Mouse (Mus musculus) intestine, embryonic 14.5 days (tissue): Measurements from ENCODE around the gene Uhrf1bp1l. TPM values are rescaled to one million over a fixed set of nuclear protein-coding genes. Genes with fewer than 3 reads are reported as not detected.

Experiments used
- ATAC-seq: fragments of 200-750 bp; cut with Nextera tagmentation; replicated peaks from 2 replicates; pipeline ENCODE4 v1.8.0; 2017; ENCODE audit warnings: low read depth, moderate number of reproducible peaks, moderate TSS enrichment, moderate library complexity; ENCODE audit not compliant: low FRiP score, low TSS enrichment
- DNase-seq: peaks from one replicate; pipeline ENCODE4 v3.0.0-alpha.2; 2018; ENCODE audit warnings: low spot score
- H3K27ac ChIP-seq: fragments of 300-500 bp; sonication (generic); 2 replicates; pipeline ENCODE4 v1.5.1; 2014; ENCODE audit warnings: low read depth, mild to moderate bottlenecking, control low read depth
- H3K27me3 ChIP-seq: fragments of 300-500 bp; sonication (generic); replicated peaks from 2 replicates; pipeline ENCODE4 v1.6.1; 2014; ENCODE audit warnings: low read length, control low read depth; ENCODE audit not compliant: control insufficient read depth, insufficient read depth
- H3K36me3 ChIP-seq: fragments of 300-500 bp; sonication (generic); 2 replicates; pipeline ENCODE4 v1.6.1; 2014; ENCODE audit warnings: low read length, control low read depth; ENCODE audit not compliant: control insufficient read depth, insufficient read depth
- H3K4me1 ChIP-seq: fragments of 300-500 bp; sonication (generic); replicated peaks from 2 replicates; pipeline ENCODE4 v1.6.1; 2014; ENCODE audit warnings: low read length, control low read depth, mixed read lengths; ENCODE audit not compliant: control insufficient read depth, insufficient read depth
- H3K4me2 ChIP-seq: fragments of 300-500 bp; sonication (generic); 2 replicates; pipeline ENCODE4 v1.6.1; 2014; ENCODE audit warnings: low read length
- H3K4me3 ChIP-seq: fragments of 300-500 bp; sonication (generic); 2 replicates; pipeline ENCODE4 v1.5.1; 2014; ENCODE audit warnings: low read depth, low read length, control low read depth, mixed read lengths
- H3K9ac ChIP-seq: fragments of 300-500 bp; sonication (generic); 2 replicates; pipeline ENCODE4 v1.6.1; 2014; ENCODE audit warnings: mild to moderate bottlenecking, low read length
- H3K9me3 ChIP-seq: fragments of 300-500 bp; sonication (generic); 2 replicates; pipeline ENCODE4 v1.6.1; 2016; ENCODE audit warnings: low read length, control low read depth; ENCODE audit not compliant: control insufficient read depth
- WGBS: fragments of 180-500 bp; shearing (Covaris S2); extraction: QIAGEN DNeasy Blood & Tissue Kit; methylation state at CpG from one replicate; pipeline ENCODE4 v1.1.7; 2014; 5-methylcytosine and 5-hydroxymethylcytosine counted together
- polyA plus RNA-seq: library from polyadenylated mRNA; unstranded; fragments of >200 nt; fragmentation: Nextera tagmentation; extraction: Ambion mirVana; gene quantifications from 2 replicates; pipeline ENCODE4 v1.2.1, GENCODE M21; 2014

The Uhrf1bp1l gene
- polyA plus RNA-seq, 1 experiment from 2014 or later, result 29.6 TPM

- H3K9me3 ChIP-seq, result no peaks in the 10 kb centered on the region
- no peak overlapping the region for H3K4me2 ChIP-seq
- 58% methylated on average over 2 of the region's 2 CpGs for WGBS
- no peak for ATAC-seq
- no peak overlapping the region for H3K9ac ChIP-seq
- 0 out of 2 replicates have a peak, but pooled peaks cover 3% of the 10 kb centered on the region for H3K4me1 ChIP-seq
- no peak overlapping the region for H3K4me3 ChIP-seq
- H3K27me3 ChIP-seq, result no peaks in the 10 kb centered on the region
- no peak overlapping the region for H3K27ac ChIP-seq
- peaks cover 6% of the 10 kb centered on the region; the same call in 1 of the 2 replicates for H3K36me3 ChIP-seq
- DNase-seq, result no peak
These were observed 27.1 kb downstream of the Uhrf1bp1l start for GRCm38 (mm10) chr10:89771894-89772293.

- DNase-seq, result no peak
- no peak for ATAC-seq
- Histone ChIP-seq H3K36me3 (peaks cover 15% of the 10 kb centered on the region), H3K27me3 (no peaks in the 10 kb centered on the region), H3K27ac (no peak overlapping the region), H3K4me2 (no peak overlapping the region), H3K4me1 (no peaks in the 10 kb centered on the region), H3K4me3 (no peak overlapping the region), H3K9ac (no peak overlapping the region), H3K9me3 (no peaks in the 10 kb centered on the region)
- 99% methylated on average over 6 of the region's 6 CpGs for WGBS
These were observed 31.2 kb downstream of the Uhrf1bp1l start for GRCm38 (mm10) chr10:89776029-89776428.

- Histone ChIP-seq H3K4me3 (no peak overlapping the region), H3K9ac (no peak overlapping the region), H3K4me1 (no peaks in the 10 kb centered on the region), H3K27me3 (no peaks in the 10 kb centered on the region), H3K36me3 (peaks cover 18% of the 10 kb centered on the region), H3K4me2 (no peak overlapping the region), H3K27ac (no peak overlapping the region), H3K9me3 (no peaks in the 10 kb centered on the region)
- DNase-seq (no peak), ATAC-seq (no peak)
- 95% methylated on average over 4 of the region's 4 CpGs for WGBS
These were observed 47.1 kb downstream of the Uhrf1bp1l start for GRCm38 (mm10) chr10:89791870-89792269.

- no peak overlapping the region for H3K27ac ChIP-seq
- no peak for DNase-seq
- 87% methylated on average over 6 of the region's 6 CpGs for WGBS
- no peak for ATAC-seq
- H3K27me3 ChIP-seq, result no peaks in the 10 kb centered on the region
- H3K4me3 ChIP-seq, result no peak overlapping the region
- peaks cover 14% of the 10 kb centered on the region for H3K36me3 ChIP-seq
- H3K4me1 ChIP-seq, result no peaks in the 10 kb centered on the region
- H3K9ac ChIP-seq, result no peak overlapping the region
- no peaks in the 10 kb centered on the region for H3K9me3 ChIP-seq
- no peak overlapping the region for H3K4me2 ChIP-seq
These were observed 49.3 kb downstream of the Uhrf1bp1l start for GRCm38 (mm10) chr10:89794121-89794520.

GRCm38 (mm10) chr10:89819146-89819545, 74.4 kb downstream of the Uhrf1bp1l start:
- no peaks in the 10 kb centered on the region for H3K9me3 ChIP-seq
- H3K4me2 ChIP-seq, result no peak overlapping the region
- H3K27ac ChIP-seq, result no peak overlapping the region
- H3K9ac ChIP-seq, result no peak overlapping the region
- H3K27me3 ChIP-seq, result no peaks in the 10 kb centered on the region
- H3K4me3 ChIP-seq, result no peak overlapping the region
- 79% methylated on average over 4 of the region's 4 CpGs for WGBS
- H3K4me1 ChIP-seq, result no peaks in the 10 kb centered on the region
- H3K36me3 ChIP-seq, result peaks cover 29% of the 10 kb centered on the region
- no peak for ATAC-seq
- DNase-seq, result no peak

- no peaks in the 10 kb centered on the region for H3K9me3 ChIP-seq
- H3K27ac ChIP-seq, result no peak overlapping the region
- H3K27me3 ChIP-seq, result no peaks in the 10 kb centered on the region
- H3K4me2 ChIP-seq, result no peak overlapping the region
- no peak overlapping the region for H3K9ac ChIP-seq
- no peak for ATAC-seq
- DNase-seq, result no peak
- no peaks in the 10 kb centered on the region for H3K4me1 ChIP-seq
- no peaks in the 10 kb centered on the region for H3K36me3 ChIP-seq
- WGBS, result 44% methylated on average over 2 of the region's 2 CpGs
- H3K4me3 ChIP-seq, result no peak overlapping the region
These were observed 79.1 kb downstream of the Uhrf1bp1l start for GRCm38 (mm10) chr10:89823906-89824305.

- no peaks in the 10 kb centered on the region for H3K9me3 ChIP-seq
- no peak overlapping the region for H3K4me2 ChIP-seq
- H3K4me1 ChIP-seq, result no peaks in the 10 kb centered on the region
- 79% methylated on average over 3 of the region's 3 CpGs for WGBS
- no peaks in the 10 kb centered on the region for H3K36me3 ChIP-seq
- ATAC-seq, result no peak
- H3K9ac ChIP-seq, result no peak overlapping the region
- H3K4me3 ChIP-seq, result no peak overlapping the region
- DNase-seq, result no peak
- H3K27me3 ChIP-seq, result no peaks in the 10 kb centered on the region
- no peak overlapping the region for H3K27ac ChIP-seq
These were observed 82.1 kb downstream of the Uhrf1bp1l start for GRCm38 (mm10) chr10:89826896-89827295.

GRCm38 (mm10) chr10:89832334-89832733, 87.5 kb downstream of the Uhrf1bp1l start:
- H3K4me2 ChIP-seq, result no peak overlapping the region
- H3K9me3 ChIP-seq, result no peaks in the 10 kb centered on the region
- no peak overlapping the region for H3K4me3 ChIP-seq
- H3K4me1 ChIP-seq, result no peaks in the 10 kb centered on the region
- ATAC-seq, result no peak
- no peak overlapping the region for H3K27ac ChIP-seq
- no peak overlapping the region for H3K9ac ChIP-seq
- H3K27me3 ChIP-seq, result no peaks in the 10 kb centered on the region
- H3K36me3 ChIP-seq, result no peaks in the 10 kb centered on the region
- WGBS, result 73% methylated on average over 4 of the region's 4 CpGs
- no peak for DNase-seq

- DNase-seq (no peak), ATAC-seq (no peak)
- H3K4me3 ChIP-seq, result no peak overlapping the region
- no peak overlapping the region for H3K4me2 ChIP-seq
- H3K9ac ChIP-seq, result no peak overlapping the region
- 84% methylated on average over 10 of the region's 10 CpGs for WGBS
- no peak overlapping the region for H3K27ac ChIP-seq
- H3K27me3 ChIP-seq, result no peaks in the 10 kb centered on the region
- no peaks in the 10 kb centered on the region for H3K9me3 ChIP-seq
- H3K4me1 ChIP-seq, result no peaks in the 10 kb centered on the region
- no peaks in the 10 kb centered on the region for H3K36me3 ChIP-seq
These were observed 88.4 kb downstream of the Uhrf1bp1l start for GRCm38 (mm10) chr10:89833166-89833565.
